Mouse (Mus musculus): ENCODE measurements around the gene Vwa7. TPM values are rescaled to one million over a fixed set of nuclear protein-coding genes. Genes with fewer than 3 reads are reported as not detected.

The Vwa7 gene
- polyA plus RNA-seq, 1 experiment: 0.72 TPM

- Histone ChIP-seq H3K4me3 (ENCODE audit: extremely low read depth, insufficient read depth, insufficient read length) (peak within 1 kb of the TSS; percentile 49), H3K27ac (ENCODE audit: insufficient read depth, low read length) (no peak within 1 kb of the TSS), H3K27me3 (ENCODE audit: control insufficient read depth, insufficient read depth, low read length) (no peaks in the 10 kb centered on the region; the same call in 1 of the 2 replicates), H3K4me1 (ENCODE audit: control insufficient read depth, insufficient read depth, insufficient read length) (peaks cover 8% of the 10 kb centered on the region), H3K36me3 (ENCODE audit: control insufficient read depth, insufficient read depth, low read length) (no peaks in the 10 kb centered on the region)
- TF ChIP-seq CTCF (IDR thresholded peaks at IDR 0.05; ENCODE audit: extremely low read depth, insufficient read depth, insufficient read length, insufficient replicate concordance) (no peak), POLR2A (IDR thresholded peaks at IDR 0.05; ENCODE audit: low read depth, low read length) (no peak)
- DNase-seq (ENCODE audit: low read depth in 1 of 2, low spot score in 2 of 2): peak in 1 of 2 experiments; percentile 30
- 2% methylated on average over 48 of the region's 48 CpGs for WGBS
Measured at GRCm38 (mm10) chr17:35064951-35065947, 48.9 kb downstream of the Vwa7 start, which contains the start of gene Ly6g6c. Ly6g6c (plus strand) TSS chr17:35065388.

- TF ChIP-seq CTCF (IDR thresholded peaks at IDR 0.05; ENCODE audit: extremely low read depth, insufficient read depth, insufficient read length, insufficient replicate concordance) (no peak), POLR2A (IDR thresholded peaks at IDR 0.05; ENCODE audit: low read depth, low read length) (no peak)
- H3K27me3 ChIP-seq (ENCODE audit: control insufficient read depth, insufficient read depth, low read length): no peaks in the 10 kb centered on the region; the same call in 1 of the 2 replicates
- H3K36me3 ChIP-seq (ENCODE audit: control insufficient read depth, insufficient read depth, low read length): no peaks in the 10 kb centered on the region
- peak within 1 kb of the TSS; percentile 49 for H3K4me3 ChIP-seq (ENCODE audit: extremely low read depth, insufficient read depth, insufficient read length)
- 61% methylated on average over 10 of the region's 10 CpGs for WGBS
- DNase-seq (ENCODE audit: low read depth in 1 of 2, low spot score in 2 of 2): no peak
- peaks cover 8% of the 10 kb centered on the region for H3K4me1 ChIP-seq (ENCODE audit: control insufficient read depth, insufficient read depth, insufficient read length)
- no peak within 1 kb of the TSS for H3K27ac ChIP-seq (ENCODE audit: insufficient read depth, low read length)
Measured at GRCm38 (mm10) chr17:35066084-35066483, 49.7 kb downstream of the Vwa7 start, which contains the start of gene Mpig6b. Mpig6b (minus strand) TSS chr17:35066184.

GRCm38 (mm10) chr17:35068213-35068914 lies 52.0 kb downstream of the Vwa7 start:
- Histone ChIP-seq H3K4me3 (ENCODE audit: extremely low read depth, insufficient read depth, insufficient read length) (no peak overlapping the region), H3K36me3 (ENCODE audit: control insufficient read depth, insufficient read depth, low read length) (no peaks in the 10 kb centered on the region), H3K4me1 (ENCODE audit: control insufficient read depth, insufficient read depth, insufficient read length) (peaks cover 8% of the 10 kb centered on the region), H3K27me3 (ENCODE audit: control insufficient read depth, insufficient read depth, low read length) (no peaks in the 10 kb centered on the region; the same call in 1 of the 2 replicates), H3K27ac (ENCODE audit: insufficient read depth, low read length) (no peak overlapping the region)
- WGBS: 74% methylated on average over 17 of the region's 17 CpGs
- DNase-seq (ENCODE audit: low read depth in 1 of 2, low spot score in 2 of 2): no peak
- TF ChIP-seq CTCF (IDR thresholded peaks at IDR 0.05; ENCODE audit: extremely low read depth, insufficient read depth, insufficient read length, insufficient replicate concordance) (no peak), POLR2A (IDR thresholded peaks at IDR 0.05; ENCODE audit: low read depth, low read length) (no peak)

GRCm38 (mm10) chr17:35070556-35071229 lies 54.3 kb downstream of the Vwa7 start:
- Histone ChIP-seq H3K4me1 (ENCODE audit: control insufficient read depth, insufficient read depth, insufficient read length) (no peaks in the 10 kb centered on the region), H3K36me3 (ENCODE audit: control insufficient read depth, insufficient read depth, low read length) (no peaks in the 10 kb centered on the region), H3K4me3 (ENCODE audit: extremely low read depth, insufficient read depth, insufficient read length) (no peak overlapping the region), H3K27ac (ENCODE audit: insufficient read depth, low read length) (no peak overlapping the region), H3K27me3 (ENCODE audit: control insufficient read depth, insufficient read depth, low read length) (no peaks in the 10 kb centered on the region; the same call in 1 of the 2 replicates)
- no peak for DNase-seq (ENCODE audit: low read depth in 1 of 2, low spot score in 2 of 2)
- WGBS: 44% methylated on average over 6 of the region's 6 CpGs
- TF ChIP-seq CTCF (IDR thresholded peaks at IDR 0.05; ENCODE audit: extremely low read depth, insufficient read depth, insufficient read length, insufficient replicate concordance) (no peak), POLR2A (IDR thresholded peaks at IDR 0.05; ENCODE audit: low read depth, low read length) (no peak)

GRCm38 (mm10) chr17:35071454-35071853 lies 55.1 kb downstream of the Vwa7 start:
- H3K27ac ChIP-seq (ENCODE audit: insufficient read depth, low read length): no peak overlapping the region
- no peaks in the 10 kb centered on the region for H3K4me1 ChIP-seq (ENCODE audit: control insufficient read depth, insufficient read depth, insufficient read length)
- TF ChIP-seq CTCF (IDR thresholded peaks at IDR 0.05; ENCODE audit: extremely low read depth, insufficient read depth, insufficient read length, insufficient replicate concordance): no peak
- TF ChIP-seq POLR2A (IDR thresholded peaks at IDR 0.05; ENCODE audit: low read depth, low read length): no peak
- H3K36me3 ChIP-seq (ENCODE audit: control insufficient read depth, insufficient read depth, low read length): no peaks in the 10 kb centered on the region
- 87% methylated on average over 9 of the region's 9 CpGs for WGBS
- no peak overlapping the region for H3K4me3 ChIP-seq (ENCODE audit: extremely low read depth, insufficient read depth, insufficient read length)
- H3K27me3 ChIP-seq (ENCODE audit: control insufficient read depth, insufficient read depth, low read length): no peaks in the 10 kb centered on the region; the same call in 1 of the 2 replicates
- no peak for DNase-seq (ENCODE audit: low read depth in 1 of 2, low spot score in 2 of 2)

- no peaks in the 10 kb centered on the region for H3K36me3 ChIP-seq (ENCODE audit: control insufficient read depth, insufficient read depth, low read length)
- no peak for DNase-seq (ENCODE audit: low read depth in 1 of 2, low spot score in 2 of 2)
- H3K4me1 ChIP-seq (ENCODE audit: control insufficient read depth, insufficient read depth, insufficient read length): no peaks in the 10 kb centered on the region; the same call in 1 of the 2 replicates
- no peak for TF ChIP-seq POLR2A (IDR thresholded peaks at IDR 0.05; ENCODE audit: low read depth, low read length)
- no peak for TF ChIP-seq CTCF (IDR thresholded peaks at IDR 0.05; ENCODE audit: extremely low read depth, insufficient read depth, insufficient read length, insufficient replicate concordance)
- WGBS: 10% methylated on average over 17 of the region's 17 CpGs
- H3K27me3 ChIP-seq (ENCODE audit: control insufficient read depth, insufficient read depth, low read length): no peaks in the 10 kb centered on the region
- H3K4me3 ChIP-seq (ENCODE audit: extremely low read depth, insufficient read depth, insufficient read length): no peak overlapping the region
- no peak overlapping the region for H3K27ac ChIP-seq (ENCODE audit: insufficient read depth, low read length)
Measured at GRCm38 (mm10) chr17:35074097-35074496, 57.7 kb downstream of the Vwa7 start.

Other genes with a start within 250 kb of the Vwa7 start
- 3.7 and 5.4 TPM in 2 replicates for gene Cyp21a1, start 212.0 kb upstream of the Vwa7 start, polyA plus RNA-seq (2012; rRNA removed)
- gene Stk19, start 179.6 kb upstream of the Vwa7 start, polyA plus RNA-seq (2012; rRNA removed): 31.6 and 37.7 TPM in 2 replicates
- gene Dxo, start 179.6 kb upstream of the Vwa7 start, polyA plus RNA-seq (2012; rRNA removed): 54.2 and 68.3 TPM in 2 replicates
- gene Skiv2l, start 166.4 kb upstream of the Vwa7 start, polyA plus RNA-seq (2012; rRNA removed): 81.7 and 110 TPM in 2 replicates
- gene Nelfe, start 166.2 kb upstream of the Vwa7 start, polyA plus RNA-seq (2012; rRNA removed): 14.1 and 15.0 TPM in 2 replicates
- gene Cfb, start 154.1 kb upstream of the Vwa7 start, polyA plus RNA-seq (2012; rRNA removed): 22.8 and 25.3 TPM in 2 replicates
- 12.0 and 13.1 TPM in 2 replicates for gene Zbtb12, start 137.1 kb upstream of the Vwa7 start, polyA plus RNA-seq (2012; rRNA removed)
- 0.04 TPM in 1 of 2 replicates, not detected in the other for gene Gm20547, start 134.5 kb upstream of the Vwa7 start, polyA plus RNA-seq (2012; rRNA removed)
- 15.9 and 16.0 TPM in 2 replicates for gene C2, start 118.3 kb upstream of the Vwa7 start, polyA plus RNA-seq (2012; rRNA removed)
- 200 and 246 TPM in 2 replicates for gene Ehmt2, start 118.1 kb upstream of the Vwa7 start, polyA plus RNA-seq (2012; rRNA removed)
- gene Slc44a4, start 102.1 kb upstream of the Vwa7 start, polyA plus RNA-seq (2012; rRNA removed): 0.05 and 0.08 TPM in 2 replicates
- gene Neu1, start 85.3 kb upstream of the Vwa7 start, polyA plus RNA-seq (2012; rRNA removed): 45.8 and 47.5 TPM in 2 replicates
- gene Hspa1b, start 57.3 kb upstream of the Vwa7 start, polyA plus RNA-seq (2012; rRNA removed): 7.6 and 12.5 TPM in 2 replicates
- not detected in 2 replicates for gene Gm20481, start 46.7 kb upstream of the Vwa7 start, polyA plus RNA-seq (2012; rRNA removed)
- 4.2 and 6.7 TPM in 2 replicates for gene Hspa1a, start 44.4 kb upstream of the Vwa7 start, polyA plus RNA-seq (2012; rRNA removed)
- 0.05 and 0.06 TPM in 2 replicates for gene Hspa1l, start 43.9 kb upstream of the Vwa7 start, polyA plus RNA-seq (2012; rRNA removed)
- 60.7 and 65.2 TPM in 2 replicates for gene Lsm2, start 34.7 kb upstream of the Vwa7 start, polyA plus RNA-seq (2012; rRNA removed)
- gene Vars, start 15.6 kb upstream of the Vwa7 start, polyA plus RNA-seq (2012; rRNA removed): 489 and 697 TPM in 2 replicates
- 7.3 and 14.7 TPM in 2 replicates for gene Sapcd1, start 11.4 kb downstream of the Vwa7 start, polyA plus RNA-seq (2012; rRNA removed)
- gene Msh5, start 30.2 kb downstream of the Vwa7 start, polyA plus RNA-seq (2012; rRNA removed): 8.6 and 9.5 TPM in 2 replicates
- 123 and 134 TPM in 2 replicates for gene Clic1, start 33.4 kb downstream of the Vwa7 start, polyA plus RNA-seq (2012; rRNA removed)
- gene Ddah2, start 42.5 kb downstream of the Vwa7 start, polyA plus RNA-seq (2012; rRNA removed): 18.4 and 18.9 TPM in 2 replicates
- 0.47 and 0.59 TPM in 2 replicates for gene Ly6g6c, start 48.8 kb downstream of the Vwa7 start, polyA plus RNA-seq (2012; rRNA removed)
- 4.8 and 5.6 TPM in 2 replicates for gene Mpig6b, start 49.6 kb downstream of the Vwa7 start, polyA plus RNA-seq (2012; rRNA removed)
- gene Ly6g6e, start 60.3 kb downstream of the Vwa7 start, polyA plus RNA-seq (2012; rRNA removed): 0.31 and 0.39 TPM in 2 replicates
- 1.3 and 1.8 TPM in 2 replicates for gene Ly6g6d, start 61.5 kb downstream of the Vwa7 start, polyA plus RNA-seq (2012; rRNA removed)
- 7.8 and 9.7 TPM in 2 replicates for gene Ly6g6f, start 69.0 kb downstream of the Vwa7 start, polyA plus RNA-seq (2012; rRNA removed)
- gene Abhd16a, start 72.7 kb downstream of the Vwa7 start, polyA plus RNA-seq (2012; rRNA removed): 119 and 154 TPM in 2 replicates
- gene Ly6g5c, start 91.7 kb downstream of the Vwa7 start, polyA plus RNA-seq (2012; rRNA removed): not detected in 2 replicates
- gene Ly6g5b, start 98.8 kb downstream of the Vwa7 start, polyA plus RNA-seq (2012; rRNA removed): 2.4 and 2.9 TPM in 2 replicates
- 20.9 and 29.9 TPM in 2 replicates for gene Gpank1, start 104.9 kb downstream of the Vwa7 start, polyA plus RNA-seq (2012; rRNA removed)
- 176 and 238 TPM in 2 replicates for gene Csnk2b, start 105.5 kb downstream of the Vwa7 start, polyA plus RNA-seq (2012; rRNA removed)
- 6.8 and 10.0 TPM in 2 replicates for gene D17H6S53E, start 109.8 kb downstream of the Vwa7 start, polyA plus RNA-seq (2012; rRNA removed)
- gene Apom, start 115.5 kb downstream of the Vwa7 start, polyA plus RNA-seq (2012; rRNA removed): 0.12 and 0.18 TPM in 2 replicates
- gene Bag6, start 118.6 kb downstream of the Vwa7 start, polyA plus RNA-seq (2012; rRNA removed): 166 and 202 TPM in 2 replicates
- 362 and 462 TPM in 2 replicates for gene Prrc2a, start 148.3 kb downstream of the Vwa7 start, polyA plus RNA-seq (2012; rRNA removed)
- 8.3 and 10.2 TPM in 2 replicates for gene Aif1, start 159.5 kb downstream of the Vwa7 start, polyA plus RNA-seq (2012; rRNA removed)
- gene Lst1, start 171.9 kb downstream of the Vwa7 start, polyA plus RNA-seq (2012; rRNA removed): 109 and 112 TPM in 2 replicates
- gene Ltb, start 177.9 kb downstream of the Vwa7 start, polyA plus RNA-seq (2012; rRNA removed): 531 and 756 TPM in 2 replicates
- 7.5 and 13.2 TPM in 2 replicates for gene Tnf, start 185.4 kb downstream of the Vwa7 start, polyA plus RNA-seq (2012; rRNA removed)
- gene Lta, start 188.8 kb downstream of the Vwa7 start, polyA plus RNA-seq (2012; rRNA removed): 24.8 and 26.8 TPM in 2 replicates
- gene Gm16181, start 204.3 kb downstream of the Vwa7 start, polyA plus RNA-seq (2012; rRNA removed): 0.34 TPM in 1 of 2 replicates, not detected in the other
- gene Atp6v1g2, start 217.1 kb downstream of the Vwa7 start, polyA plus RNA-seq (2012; rRNA removed): 5.0 TPM in 2 replicates
- gene Nfkbil1, start 219.2 kb downstream of the Vwa7 start, polyA plus RNA-seq (2012; rRNA removed): 16.9 and 29.1 TPM in 2 replicates
- 284 and 323 TPM in 2 replicates for gene Ddx39b, start 225.2 kb downstream of the Vwa7 start, polyA plus RNA-seq (2012; rRNA removed)
- gene H2-D1, start 246.2 kb downstream of the Vwa7 start, polyA plus RNA-seq (2012; rRNA removed): 1,148 and 1,488 TPM in 2 replicates